21 mouse cellular contexts compared by ENCODE assay signal in genomic region chr16:88142574-88142973, GRCm38 (mm10).
A peak's percentile ranks its signal among the peaks of the same experiment; 100 is the strongest.
DNase-seq lines count a peak whose midpoint lies in the region; ATAC-seq lines count a peak whose summit lies in the region.
"Had no signal": no experiment of that assay in that cellular context is flagged by ENCODE, and none has a peak within 500 bp of the region (broad histone marks: within the 10 kb centered on the region; RNA-seq: fewer than 3 reads in every experiment).

No protein-coding gene starts in this region.

- no peak overlapping the region for H3K4me2 ChIP-seq in neural tube, embryonic 14.5 days (ENCODE audit: low read depth, low read length)
- no peak overlapping the region for H3K4me2 ChIP-seq in midbrain, embryonic 15.5 days
- H3K4me2 ChIP-seq in intestine, embryonic 16.5 days (ENCODE audit: low read depth, low read length), result no peak overlapping the region
- H3K4me2 ChIP-seq: heart, embryonic 15.5 days had no signal

- H3K36me3 ChIP-seq in neural tube, embryonic 14.5 days (ENCODE audit: control insufficient read depth, insufficient read depth, low read length), result no peaks in the 10 kb centered on the region
- H3K36me3 ChIP-seq in midbrain, embryonic 15.5 days (replicated peaks), result no peaks in the 10 kb centered on the region
- no peaks in the 10 kb centered on the region for H3K36me3 ChIP-seq in intestine, embryonic 16.5 days (ENCODE audit: control insufficient read depth, insufficient read depth, low read length)
- H3K36me3 ChIP-seq: embryonic facial prominence, embryonic 10.5 days; G1E; heart, embryonic 15.5 days had no signal

- H3K4me1 ChIP-seq in neural tube, embryonic 14.5 days (ENCODE audit: control insufficient read depth, insufficient read depth, low read length), result no peaks in the 10 kb centered on the region
- H3K4me1 ChIP-seq in midbrain, embryonic 15.5 days, result peaks cover 3% of the 10 kb centered on the region
- H3K4me1 ChIP-seq in intestine, embryonic 16.5 days (ENCODE audit: control insufficient read depth, insufficient read depth, low read length), result no peaks in the 10 kb centered on the region
- H3K4me1 ChIP-seq: embryonic facial prominence, embryonic 10.5 days; heart, embryonic 15.5 days had no signal

- H3K9me3 ChIP-seq in neural tube, embryonic 14.5 days (ENCODE audit: control insufficient read depth, low read length), result no peaks in the 10 kb centered on the region
- H3K9me3 ChIP-seq in midbrain, embryonic 15.5 days, result no peaks in the 10 kb centered on the region
- no peaks in the 10 kb centered on the region for H3K9me3 ChIP-seq in intestine, embryonic 16.5 days (ENCODE audit: control insufficient read depth, low read length)
- H3K9me3 ChIP-seq: embryonic facial prominence, embryonic 10.5 days; heart, embryonic 15.5 days had no signal

- intact Hi-C loops in heart, postnatal 14 days (cut with DNase I), result no loop called here

- WGBS in neural tube, embryonic 14.5 days, result 33% methylated on average over 2 of the region's 2 CpGs
- WGBS in midbrain, embryonic 15.5 days, result 41% methylated on average over 2 of the region's 2 CpGs
- 51% methylated on average over 2 of the region's 2 CpGs for WGBS in intestine, embryonic 16.5 days

- no peaks in the 10 kb centered on the region for H3K27me3 ChIP-seq in neural tube, embryonic 14.5 days (ENCODE audit: control insufficient read depth, insufficient read depth, low read length)
- no peaks in the 10 kb centered on the region for H3K27me3 ChIP-seq in midbrain, embryonic 15.5 days (replicated peaks)
- no peaks in the 10 kb centered on the region for H3K27me3 ChIP-seq in intestine, embryonic 16.5 days (replicated peaks; ENCODE audit: control insufficient read depth, insufficient read depth, low read length)
- H3K27me3 ChIP-seq: heart, embryonic 15.5 days had no signal

- no peak overlapping the region for H3K4me3 ChIP-seq in neural tube, embryonic 14.5 days (ENCODE audit: low read depth, low read length)
- no peak overlapping the region for H3K4me3 ChIP-seq in midbrain, embryonic 15.5 days
- no peak overlapping the region for H3K4me3 ChIP-seq in intestine, embryonic 16.5 days (ENCODE audit: low read length)
- H3K4me3 ChIP-seq: embryonic facial prominence, embryonic 10.5 days; heart, embryonic 15.5 days; myocyte had no signal

- H3K27ac ChIP-seq in neural tube, embryonic 14.5 days (ENCODE audit: low read depth, low read length), result no peak overlapping the region
- no peak overlapping the region for H3K27ac ChIP-seq in midbrain, embryonic 15.5 days
- H3K27ac ChIP-seq in intestine, embryonic 16.5 days (ENCODE audit: low read length), result no peak overlapping the region
- H3K27ac ChIP-seq: embryonic facial prominence, embryonic 10.5 days; heart, embryonic 15.5 days; stomach, postnatal 0 days had no signal

- no peak for DNase-seq in frontal cortex, postnatal 36 days (ENCODE audit: low spot score in 2 of 2)
- no peak for DNase-seq in neural tube, embryonic 10.5 days (ENCODE audit: extremely low spot score, low spot score)
- no peak for DNase-seq in heart, postnatal 14 days
- DNase-seq: adrenal gland, adult 2 months; cerebellum, adult 11-12 months; gastrocnemius, postnatal 36 days; heart, postnatal 4 days; kidney, adult 8-10 months; kidney, postnatal 14 days; lung, postnatal 4 days; thymus, adult 2 months had no signal

- peak; percentile 20; the same call in 1 of the 2 replicates for ATAC-seq in frontal cortex, adult (ENCODE audit: low TSS enrichment)
- ATAC-seq in neural tube, embryonic 14.5 days (ENCODE audit: low read depth), result peak; percentile 46; the same call in 1 of the 2 replicates
- ATAC-seq in midbrain, embryonic 15.5 days (replicated peaks), result peak; percentile 89
- ATAC-seq in intestine, embryonic 16.5 days, result no peak
- ATAC-seq: inflammation-experienced regulatory T-cells, adult 6 months had no signal

- no peak overlapping the region for H3K9ac ChIP-seq in neural tube, embryonic 14.5 days (replicated peaks; ENCODE audit: low read depth, low read length)
- H3K9ac ChIP-seq in midbrain, embryonic 15.5 days, result no peak overlapping the region
- H3K9ac ChIP-seq in intestine, embryonic 16.5 days (ENCODE audit: low read depth, low read length), result no peak overlapping the region
- H3K9ac ChIP-seq: heart, embryonic 15.5 days had no signal
